Mouse (Mus musculus): Measurements from ENCODE around the gene Krtap10-4. TPM values are rescaled to one million over a fixed set of nuclear protein-coding genes. Genes with fewer than 3 reads are reported as not detected.
"Not testable (repeated sequence)": the region's sequence is repeated elsewhere in the genome, so short reads cannot be mapped to it uniquely, and the experiment has no call there.

Krtap10-4 gene
- polyA plus RNA-seq, 1 experiment from 2014 or later: not detected

- H3K4me2 ChIP-seq (replicated peaks); H3K4me3 ChIP-seq (replicated peaks); H3K4me1 ChIP-seq (replicated peaks); H3K9me3 ChIP-seq; H3K27me3 ChIP-seq; H3K27ac ChIP-seq; H3K36me3 ChIP-seq; H3K9ac ChIP-seq (replicated peaks); ATAC-seq: not testable (repeated sequence)
- 93% methylated on average over 2 of the region's 3 CpGs for WGBS
Measured at GRCm38 (mm10) chr10:77783396-77783795, 43.5 kb downstream of the Krtap10-4 start.

GRCm38 (mm10) chr10:77782442-77782841 is 44.5 kb downstream of the Krtap10-4 start, which contains the start of gene Gm3250:
Gene Gm3250 (minus strand): TSS chr10:77782542.
- H3K27me3 ChIP-seq; H3K4me2 ChIP-seq (replicated peaks); H3K9me3 ChIP-seq; H3K9ac ChIP-seq (replicated peaks); ATAC-seq; H3K4me1 ChIP-seq (replicated peaks); H3K27ac ChIP-seq; H3K36me3 ChIP-seq; H3K4me3 ChIP-seq (replicated peaks): not testable (repeated sequence)
- WGBS: 33% methylated on average over 1 of the region's 1 CpGs

DNA sequence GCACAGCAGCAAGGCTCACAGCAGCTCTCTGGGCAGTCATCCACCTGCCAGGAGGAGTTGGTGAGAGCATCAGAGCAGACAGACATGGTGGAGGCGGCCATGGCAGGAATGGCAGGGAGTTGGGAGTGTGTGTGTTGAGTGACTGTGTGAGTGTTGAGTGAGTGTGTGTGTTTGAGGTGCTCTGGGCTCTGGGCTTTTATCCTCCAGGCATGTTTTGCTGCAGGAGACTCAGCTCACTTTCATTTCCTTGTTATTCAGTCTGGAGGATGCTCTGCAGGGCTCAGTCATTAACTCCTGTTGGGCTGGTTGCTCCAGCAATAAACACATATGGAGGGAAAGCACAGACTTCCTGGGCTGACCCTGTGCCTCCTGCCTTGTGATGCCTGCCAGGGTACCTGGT is 50.1 kb downstream of the Krtap10-4 start, which contains the start of gene Gm7138:
Gene Gm7138 (minus strand): TSS at position 101 of the 400 bp plus-strand sequence.
- not testable (repeated sequence) for H3K4me1 ChIP-seq (replicated peaks); H3K4me3 ChIP-seq (replicated peaks); H3K27ac ChIP-seq; H3K9me3 ChIP-seq; H3K27me3 ChIP-seq; H3K4me2 ChIP-seq (replicated peaks); H3K36me3 ChIP-seq; H3K9ac ChIP-seq (replicated peaks); ATAC-seq
- 63% methylated on average over 1 of the region's 1 CpGs for WGBS

Other genes starting within 250 kb of the Krtap10-4 start
- gene Pttg1ip, start 245.4 kb downstream of the Krtap10-4 start, polyA plus RNA-seq (2015; fragmentation: Nextera tagmentation; extraction: Ambion mirVana): 57.5 and 59.0 TPM in 2 replicates
- 302 and 320 TPM in 2 replicates for gene Sumo3, start 221.0 kb downstream of the Krtap10-4 start, polyA plus RNA-seq (2015; fragmentation: Nextera tagmentation; extraction: Ambion mirVana)
- 2.5 TPM in 1 of 2 replicates, not detected in the other for gene Gm49325, start 220.9 kb downstream of the Krtap10-4 start, polyA plus RNA-seq (2015; fragmentation: Nextera tagmentation; extraction: Ambion mirVana)
- gene Ube2g2, start 204.8 kb downstream of the Krtap10-4 start, polyA plus RNA-seq (2015; fragmentation: Nextera tagmentation; extraction: Ambion mirVana): 89.8 and 95.5 TPM in 2 replicates
- gene Tspear, start 140.5 kb downstream of the Krtap10-4 start, polyA plus RNA-seq (2015; fragmentation: Nextera tagmentation; extraction: Ambion mirVana): 0.67 and 1.2 TPM in 2 replicates
- not detected in 2 replicates for gene Gm19402, start 136.3 kb downstream of the Krtap10-4 start, polyA plus RNA-seq (2015; fragmentation: Nextera tagmentation; extraction: Ambion mirVana)
- gene Gm9508, start 129.9 kb downstream of the Krtap10-4 start, polyA plus RNA-seq (2015; fragmentation: Nextera tagmentation; extraction: Ambion mirVana): not detected in 2 replicates
- not detected in 2 replicates for gene Gm10272, start 120.5 kb downstream of the Krtap10-4 start, polyA plus RNA-seq (2015; fragmentation: Nextera tagmentation; extraction: Ambion mirVana)
- not detected in 2 replicates for gene Gm10024, start 115.6 kb downstream of the Krtap10-4 start, polyA plus RNA-seq (2015; fragmentation: Nextera tagmentation; extraction: Ambion mirVana)
- not detected in 2 replicates for gene Gm10142, start 111.3 kb downstream of the Krtap10-4 start, polyA plus RNA-seq (2015; fragmentation: Nextera tagmentation; extraction: Ambion mirVana)
- gene Krtap12-1, start 106.5 kb downstream of the Krtap10-4 start, polyA plus RNA-seq (2015; fragmentation: Nextera tagmentation; extraction: Ambion mirVana): not detected in 2 replicates
- gene Gm10100, start 100.6 kb downstream of the Krtap10-4 start, polyA plus RNA-seq (2015; fragmentation: Nextera tagmentation; extraction: Ambion mirVana): not detected in 2 replicates
- gene Gm18596, start 84.5 kb downstream of the Krtap10-4 start, polyA plus RNA-seq (2015; fragmentation: Nextera tagmentation; extraction: Ambion mirVana): not detected in 2 replicates
- gene Gm9736, start 75.7 kb downstream of the Krtap10-4 start, polyA plus RNA-seq (2015; fragmentation: Nextera tagmentation; extraction: Ambion mirVana): not detected in 2 replicates
- not detected in 2 replicates for gene Gm3233, start 67.4 kb downstream of the Krtap10-4 start, polyA plus RNA-seq (2015; fragmentation: Nextera tagmentation; extraction: Ambion mirVana)
- gene Gm3238, start 55.8 kb downstream of the Krtap10-4 start, polyA plus RNA-seq (2015; fragmentation: Nextera tagmentation; extraction: Ambion mirVana): not detected in 2 replicates
- not detected in 2 replicates for gene Gm7138, start 50.2 kb downstream of the Krtap10-4 start, polyA plus RNA-seq (2015; fragmentation: Nextera tagmentation; extraction: Ambion mirVana)
- not detected in 2 replicates for gene Gm3250, start 44.6 kb downstream of the Krtap10-4 start, polyA plus RNA-seq (2015; fragmentation: Nextera tagmentation; extraction: Ambion mirVana)
- gene Gm7137, start 38.9 kb downstream of the Krtap10-4 start, polyA plus RNA-seq (2015; fragmentation: Nextera tagmentation; extraction: Ambion mirVana): not detected in 2 replicates
- not detected in 2 replicates for gene Gm9639, start 32.0 kb downstream of the Krtap10-4 start, polyA plus RNA-seq (2015; fragmentation: Nextera tagmentation; extraction: Ambion mirVana)
- not detected in 2 replicates for gene Gm19668, start 28.0 kb downstream of the Krtap10-4 start, polyA plus RNA-seq (2015; fragmentation: Nextera tagmentation; extraction: Ambion mirVana)
- gene Gm9507, start 15.3 kb downstream of the Krtap10-4 start, polyA plus RNA-seq (2015; fragmentation: Nextera tagmentation; extraction: Ambion mirVana): not detected in 2 replicates
- gene Gm2696, start 12.4 kb downstream of the Krtap10-4 start, polyA plus RNA-seq (2015; fragmentation: Nextera tagmentation; extraction: Ambion mirVana): not detected in 2 replicates
- not detected in 2 replicates for gene Krtap10-10, start 8.9 kb upstream of the Krtap10-4 start, polyA plus RNA-seq (2015; fragmentation: Nextera tagmentation; extraction: Ambion mirVana)
- not detected in 2 replicates for gene Gm36176, start 19.7 kb upstream of the Krtap10-4 start, polyA plus RNA-seq (2015; fragmentation: Nextera tagmentation; extraction: Ambion mirVana)
- gene Gm10318, start 25.8 kb upstream of the Krtap10-4 start, polyA plus RNA-seq (2015; fragmentation: Nextera tagmentation; extraction: Ambion mirVana): not detected in 2 replicates
- gene Gm3285, start 34.9 kb upstream of the Krtap10-4 start, polyA plus RNA-seq (2015; fragmentation: Nextera tagmentation; extraction: Ambion mirVana): not detected in 2 replicates
- 9.8 and 10.3 TPM in 2 replicates for gene Lrrc3, start 75.4 kb upstream of the Krtap10-4 start, polyA plus RNA-seq (2015; fragmentation: Nextera tagmentation; extraction: Ambion mirVana)
- 2.7 and 3.3 TPM in 2 replicates for gene Trpm2, start 143.5 kb upstream of the Krtap10-4 start, polyA plus RNA-seq (2015; fragmentation: Nextera tagmentation; extraction: Ambion mirVana)
- gene 1810043G02Rik, start 151.4 kb upstream of the Krtap10-4 start, polyA plus RNA-seq (2015; fragmentation: Nextera tagmentation; extraction: Ambion mirVana): 32.4 and 36.8 TPM in 2 replicates
- 96.9 and 106 TPM in 2 replicates for gene Pfkl, start 183.0 kb upstream of the Krtap10-4 start, polyA plus RNA-seq (2015; fragmentation: Nextera tagmentation; extraction: Ambion mirVana)
- gene Dnmt3l, start 214.9 kb upstream of the Krtap10-4 start, polyA plus RNA-seq (2015; fragmentation: Nextera tagmentation; extraction: Ambion mirVana): not detected in 2 replicates
- gene Aire, start 216.5 kb upstream of the Krtap10-4 start, polyA plus RNA-seq (2015; fragmentation: Nextera tagmentation; extraction: Ambion mirVana): 0.10 and 0.24 TPM in 2 replicates
- gene Icosl, start 242.2 kb upstream of the Krtap10-4 start, polyA plus RNA-seq (2015; fragmentation: Nextera tagmentation; extraction: Ambion mirVana): 0.52 and 0.82 TPM in 2 replicates